Mouse (Mus musculus) MEL (cell line): ENCODE measurements around the gene Themis2. TPM values are rescaled to one million over a fixed set of nuclear protein-coding genes. Genes with fewer than 3 reads are reported as not detected.
A peak's percentile ranks its signal among the peaks of the same experiment; 100 is the strongest.

Experiments used
- DNase-seq: peaks from one replicate; pipeline ENCODE4 v3.0.0; 2011; ENCODE audit warnings: low read depth, low spot score
- H3K27ac ChIP-seq: 2 replicates; pipeline ENCODE4 v1.5.1; 2012; ENCODE audit warnings: low read depth, mild to moderate bottlenecking, control low read depth, low read length, moderate library complexity; ENCODE audit not compliant: control insufficient read depth
- H3K27me3 ChIP-seq, 2 experiments: fragments of 150-350 bp in 1 of 2; sonication (generic) in 1 of 2; 2 replicates each; pipeline ENCODE4 v1.6.1; 2012; ENCODE audit warnings: low read length in 2 of 2, mild to moderate bottlenecking in 2 of 2, improper control_type of control experiment in 1 of 2, moderate library complexity in 1 of 2; ENCODE audit not compliant: insufficient read depth in 2 of 2, control insufficient read depth in 1 of 2
- H3K36me3 ChIP-seq, 2 experiments: 2 replicates each; pipeline ENCODE4 v1.6.1; 2012 to 2014; ENCODE audit warnings: low read length in 2 of 2, improper control_type of control experiment in 1 of 2, inconsistent platforms in 1 of 2, mild to moderate bottlenecking in 1 of 2; ENCODE audit not compliant: insufficient read depth in 2 of 2, control insufficient read depth in 1 of 2
- H3K4me1 ChIP-seq, 2 experiments: fragments of 150-350 bp in 1 of 2; sonication (generic) in 1 of 2; 2 replicates each; pipeline ENCODE4 v1.6.1; 2012; ENCODE audit warnings: low read length in 2 of 2, improper control_type of control experiment in 1 of 2, mild to moderate bottlenecking in 1 of 2; ENCODE audit not compliant: insufficient read depth in 2 of 2, control insufficient read depth in 1 of 2
- H3K4me3 ChIP-seq, 2 experiments: fragments of 150-350 bp in 1 of 2; sonication (generic) in 1 of 2; 2 replicates each; pipeline ENCODE4 v1.5.1; 2012; ENCODE audit warnings: low read depth in 2 of 2, low read length in 2 of 2, mild to moderate bottlenecking in 2 of 2, moderate library complexity in 2 of 2, control low read depth in 1 of 2, improper control_type of control experiment in 1 of 2; ENCODE audit not compliant: control insufficient read depth in 1 of 2, insufficient read depth in 1 of 2
- H3K79me2 ChIP-seq: 2 replicates; pipeline ENCODE4 v1.6.1; 2012; ENCODE audit warnings: mild to moderate bottlenecking, low read length, moderate library complexity; ENCODE audit not compliant: control insufficient read depth, poor library complexity, insufficient read depth
- H3K9ac ChIP-seq: 2 replicates; pipeline ENCODE4 v1.6.1; 2012; ENCODE audit warnings: low read depth, mild to moderate bottlenecking, control low read depth, low read length, moderate library complexity; ENCODE audit not compliant: control insufficient read depth, poor library complexity, severe bottlenecking
- H3K9me3 ChIP-seq: fragments of 150-350 bp; sonication (generic); replicated peaks from 2 replicates; pipeline ENCODE4 v1.6.1; 2012; ENCODE audit warnings: mild to moderate bottlenecking, low read length, improper control_type of control experiment, moderate library complexity; ENCODE audit not compliant: insufficient read depth
- CHD1 ChIP-seq: IDR thresholded peaks from 2 replicates; pipeline ENCODE4 v1.6.1; 2012; ENCODE audit warnings: low read depth, mild to moderate bottlenecking, inconsistent platforms, low read length, improper control_type of control experiment
- CTCF ChIP-seq, 3 experiments: IDR thresholded peaks in 2 of 3; conservative IDR thresholded peaks in 1 of 3; 2 replicates each; pipeline ENCODE4 v1.5.1; 2011 to 2012; ENCODE audit warnings: low read length in 3 of 3, low read depth in 2 of 3, mild to moderate bottlenecking in 2 of 3, improper control_type of control experiment in 1 of 3, inconsistent platforms in 1 of 3, mixed read lengths in 1 of 3, moderate library complexity in 1 of 3; ENCODE audit not compliant: control insufficient read depth in 1 of 3, insufficient read depth in 1 of 3, poor library complexity in 1 of 3, severe bottlenecking in 1 of 3
- E2F4 ChIP-seq: IDR thresholded peaks from 2 replicates; pipeline ENCODE4 v1.6.1; 2011; ENCODE audit warnings: low read depth, low read length, improper control_type of control experiment, borderline replicate concordance
- EP300 ChIP-seq, 2 experiments: IDR thresholded peaks; 2 replicates each; pipeline ENCODE4 v1.6.1; 2011; ENCODE audit warnings: improper control_type of control experiment in 2 of 2, low read length in 2 of 2, low read depth in 1 of 2, mild to moderate bottlenecking in 1 of 2
- ETS1 ChIP-seq: IDR thresholded peaks from 2 replicates; pipeline ENCODE4 v1.6.1; 2012; ENCODE audit warnings: low read depth, mild to moderate bottlenecking, inconsistent platforms, low read length, improper control_type of control experiment, moderate library complexity
- GABPA ChIP-seq: IDR thresholded peaks from 2 replicates; pipeline ENCODE4 v1.6.1; 2012; ENCODE audit warnings: low read depth, mild to moderate bottlenecking, inconsistent platforms, low read length, improper control_type of control experiment, moderate library complexity
- GATA1 ChIP-seq: IDR thresholded peaks from 2 replicates; pipeline ENCODE4 v1.6.1; 2011; ENCODE audit warnings: low read depth, low read length, improper control_type of control experiment
- HCFC1 ChIP-seq: IDR thresholded peaks from 2 replicates; pipeline ENCODE4 v1.6.1; 2012; ENCODE audit warnings: low read depth, mild to moderate bottlenecking, inconsistent platforms, low read length, improper control_type of control experiment, moderate library complexity
- MAX ChIP-seq: IDR thresholded peaks from 2 replicates; pipeline ENCODE4 v1.6.1; 2011; ENCODE audit warnings: low read length, improper control_type of control experiment
- MAZ ChIP-seq: IDR thresholded peaks from 2 replicates; pipeline ENCODE4 v1.6.1; 2012; ENCODE audit warnings: low read depth, mild to moderate bottlenecking, inconsistent platforms, low read length, improper control_type of control experiment
- MEF2A ChIP-seq: IDR thresholded peaks from 2 replicates; pipeline ENCODE4 v1.6.1; 2014; ENCODE audit warnings: low read depth, mild to moderate bottlenecking, inconsistent platforms, low read length, improper control_type of control experiment; ENCODE audit not compliant: poor library complexity, insufficient replicate concordance, severe bottlenecking; ENCODE audit errors: extremely low read depth
- MYC ChIP-seq: IDR thresholded peaks from 2 replicates; pipeline ENCODE4 v1.6.1; 2011; ENCODE audit warnings: low read depth, mild to moderate bottlenecking, low read length, improper control_type of control experiment, moderate library complexity
- NELFE ChIP-seq: IDR thresholded peaks from 2 replicates; pipeline ENCODE4 v1.6.1; 2011; ENCODE audit warnings: low read depth, low read length, improper control_type of control experiment
- POLR2A ChIP-seq, 2 experiments: IDR thresholded peaks; 2 replicates each; pipeline ENCODE4 v1.6.1; 2011 to 2012; ENCODE audit warnings: low read length in 2 of 2, mild to moderate bottlenecking in 2 of 2, control low read depth in 1 of 2, improper control_type of control experiment in 1 of 2, low read depth in 1 of 2, moderate library complexity in 1 of 2; ENCODE audit not compliant: control insufficient read depth in 1 of 2, insufficient read depth in 1 of 2, poor library complexity in 1 of 2
- POLR2AphosphoS2 ChIP-seq: IDR thresholded peaks from 2 replicates; pipeline ENCODE4 v1.6.1; 2011; ENCODE audit warnings: low read length, improper control_type of control experiment
- RCOR1 ChIP-seq: IDR thresholded peaks from 2 replicates; pipeline ENCODE4 v1.6.1; 2012; ENCODE audit warnings: low read depth, mild to moderate bottlenecking, inconsistent platforms, low read length, improper control_type of control experiment
- SIN3A ChIP-seq: IDR thresholded peaks from 2 replicates; pipeline ENCODE4 v1.6.1; 2012; ENCODE audit warnings: low read length, improper control_type of control experiment, inconsistent platforms
- TAL1 ChIP-seq: IDR thresholded peaks from 2 replicates; pipeline ENCODE4 v1.6.1; 2012; ENCODE audit warnings: mild to moderate bottlenecking, inconsistent platforms, low read length, moderate library complexity, mixed read lengths
- TBP ChIP-seq: IDR thresholded peaks from 2 replicates; pipeline ENCODE4 v1.8.0; 2011; ENCODE audit warnings: low read depth, low read length, improper control_type of control experiment
- TCF12 ChIP-seq: IDR thresholded peaks from 2 replicates; pipeline ENCODE4 v1.6.1; 2014; ENCODE audit warnings: low read depth, mild to moderate bottlenecking, inconsistent platforms, low read length, improper control_type of control experiment, moderate library complexity
- USF1 ChIP-seq: IDR thresholded peaks from 2 replicates; pipeline ENCODE4 v1.6.1; 2014; ENCODE audit warnings: low read depth, mild to moderate bottlenecking, inconsistent platforms, low read length, improper control_type of control experiment, moderate library complexity
- ZC3H11A ChIP-seq: IDR thresholded peaks from 2 replicates; pipeline ENCODE4 v1.6.1; 2012; ENCODE audit warnings: low read depth, mild to moderate bottlenecking, inconsistent platforms, low read length, improper control_type of control experiment
- ZMIZ1 ChIP-seq: IDR thresholded peaks from 2 replicates; pipeline ENCODE4 v1.6.1; 2012; ENCODE audit warnings: low read depth, mild to moderate bottlenecking, inconsistent platforms, low read length, improper control_type of control experiment, moderate library complexity
- ZNF384 ChIP-seq: IDR thresholded peaks from 2 replicates; pipeline ENCODE4 v1.6.1; 2012; ENCODE audit warnings: low read depth, mild to moderate bottlenecking, inconsistent platforms, low read length, improper control_type of control experiment
- polyA plus RNA-seq, 2 experiments: library from polyadenylated mRNA; stranded (reverse) in 1 of 2; unstranded in 1 of 2; fragments of >175 nt in 1 of 2; fragments of >200 nt in 1 of 2; gene quantifications; 2 replicates each; pipeline versions ENCODE4 v1.2.1 to v1.2.4; 2012; ENCODE audit warnings: low replicate concordance in 2 of 2, low read depth in 1 of 2; ENCODE audit not compliant: insufficient read length in 2 of 2, insufficient read depth in 1 of 2, missing spikeins in 1 of 2
- total RNA-seq: library from RNA; depleted of rRNA; stranded (reverse); fragments of 300-350 nt; gene quantifications from 2 replicates; pipeline ENCODE4 v1.2.3, GENCODE M21; 2012

Gene Themis2
- total and polyA plus RNA-seq, 3 experiments: 1.0 to 2.6 TPM; not detected in 1

GRCm38 (mm10) chr4:132802171-132802637, 6.0 kb upstream of the Themis2 start (continued):
- TF ChIP-seq GABPA: no peak
- peak; percentile 36 for TF ChIP-seq ZNF384

GRCm38 (mm10) chr4:132801176-132802077, 5.2 kb upstream of the Themis2 start:
- no peaks in the 10 kb centered on the region; the same call in 1 of the 2 replicates for H3K79me2 ChIP-seq
- TF ChIP-seq ETS1 (0 out of 2 replicates have a peak, but pooled peaks have one; percentile 49), CTCF (IDR thresholded peaks at IDR 0.05 in 2 of 3, conservative IDR thresholded peaks at IDR 0.05 in 1 of 3; ENCODE audit: control insufficient read depth in 1 of 3, insufficient read depth in 1 of 3, low read depth in 2 of 3, low read length in 3 of 3, poor library complexity in 1 of 3, severe bottlenecking in 1 of 3) (no peak), TAL1 (peak; percentile 80), E2F4 (no peak), GATA1 (peak; percentile 70), TCF12 (peak; percentile 87), MAZ (peak; percentile 59), EP300 (IDR thresholded peaks at IDR 0.05; ENCODE audit: low read depth in 1 of 2, low read length in 2 of 2) (peak; percentile 51 to 81; a peak in 3 of 4 replicates), RCOR1 (0 out of 2 replicates have a peak, but pooled peaks have one; percentile 24), ZC3H11A (no peak), MAX (0 out of 2 replicates have a peak, but pooled peaks have one; percentile 45), ZNF384 (no peak; the same call in 1 of the 2 replicates), MYC (peak; percentile 38; the same call in 1 of the 2 replicates), SIN3A (peak; percentile 60), POLR2AphosphoS2 (peak; percentile 32; the same call in 1 of the 2 replicates)
- peak; percentile 75 for DNase-seq
- H3K36me3 ChIP-seq: peaks cover 0 to 26% of the 10 kb centered on the region in 2 experiments; a peak in 2 of 4 replicates
- H3K9me3 ChIP-seq: no peaks in the 10 kb centered on the region
- H3K9ac ChIP-seq: peak overlapping the region; percentile 78
- H3K27me3 ChIP-seq: no peaks in the 10 kb centered on the region
- peak overlapping the region; percentile 67 for H3K4me3 ChIP-seq
- H3K4me1 ChIP-seq: peaks cover 13 to 36% of the 10 kb centered on the region in 2 experiments
- peak overlapping the region; percentile 87 for H3K27ac ChIP-seq

GRCm38 (mm10) chr4:132799845-132800244, 3.7 kb upstream of the Themis2 start:
- H3K4me1 ChIP-seq: peaks cover 10 to 36% of the 10 kb centered on the region in 2 experiments
- H3K27ac ChIP-seq: no peak overlapping the region
- no peak for TF ChIP-seq TAL1
- TF ChIP-seq HCFC1: no peak
- TF ChIP-seq POLR2A (IDR thresholded peaks at IDR 0.05; ENCODE audit: control insufficient read depth in 1 of 2, insufficient read depth in 1 of 2, low read depth in 1 of 2, low read length in 2 of 2, poor library complexity in 1 of 2): no peak
- TF ChIP-seq TBP: no peak
- TF ChIP-seq USF1: no peak
- TF ChIP-seq NELFE: no peak
- no peak for TF ChIP-seq TCF12
- TF ChIP-seq ZMIZ1: no peak
- TF ChIP-seq MEF2A: no peak
- TF ChIP-seq SIN3A: no peak
- TF ChIP-seq E2F4: no peak
- no peak for TF ChIP-seq GATA1
- no peak for TF ChIP-seq CHD1
- TF ChIP-seq, all 39 proteins: peak for 0
- H3K79me2 ChIP-seq: no peaks in the 10 kb centered on the region; the same call in 1 of the 2 replicates
- peaks cover 0 to 20% of the 10 kb centered on the region in 2 experiments; a peak in 2 of 4 replicates for H3K36me3 ChIP-seq
- no peak overlapping the region for H3K4me3 ChIP-seq
- H3K9me3 ChIP-seq: no peaks in the 10 kb centered on the region
- peak; percentile 43 for DNase-seq
- no peaks in the 10 kb centered on the region for H3K27me3 ChIP-seq
- no peak overlapping the region for H3K9ac ChIP-seq
